Mouse (Mus musculus) liver, embryonic 14.5 days (tissue): ENCODE measurements around the gene Rhox7a. TPM values are rescaled to one million over a fixed set of nuclear protein-coding genes. Genes with fewer than 3 reads are reported as not detected.
"Not testable (repeated sequence)": the region's sequence is repeated elsewhere in the genome, so short reads cannot be mapped to it uniquely, and the experiment has no call there.

Experiments
- ATAC-seq: fragments of 200-750 bp; cut with Nextera tagmentation; 2 replicates; pipeline ENCODE4 v1.8.0; 2017; ENCODE audit warnings: moderate number of reproducible peaks, mild to moderate bottlenecking, moderate library complexity; ENCODE audit not compliant: insufficient read depth
- DNase-seq, 3 experiments: peaks; one replicate each; pipeline ENCODE4 v3.0.0-alpha.2; 2012 to 2013; ENCODE audit warnings: low read depth in 3 of 3, low spot score in 3 of 3
- H3K27ac ChIP-seq: fragments of 300-500 bp; sonication (generic); 2 replicates; pipeline ENCODE4 v1.5.1; 2014; ENCODE audit warnings: moderate library complexity, mild to moderate bottlenecking, control low read depth, inconsistent platforms
- H3K27me3 ChIP-seq: fragments of 300-500 bp; sonication (generic); 2 replicates; pipeline ENCODE4 v1.6.1; 2014; ENCODE audit warnings: mild to moderate bottlenecking, low read length, moderate library complexity; ENCODE audit not compliant: control insufficient read depth, insufficient read depth
- H3K36me3 ChIP-seq: fragments of 300-500 bp; sonication (generic); replicated peaks from 2 replicates; pipeline ENCODE4 v1.6.1; 2014; ENCODE audit warnings: low read depth; ENCODE audit not compliant: control insufficient read depth, insufficient read depth
- H3K4me1 ChIP-seq, 2 experiments: fragments of 200-500 bp in 1 of 2; fragments of 300-500 bp in 1 of 2; sonication (generic) in 1 of 2; replicated peaks; 2 replicates each; pipeline ENCODE4 v1.6.1; 2012 to 2014; ENCODE audit warnings: antibody characterized with exemption in 1 of 2, inconsistent platforms in 1 of 2, low read length in 1 of 2; ENCODE audit not compliant: control insufficient read depth in 2 of 2, insufficient read depth in 2 of 2
- H3K4me2 ChIP-seq: fragments of 300-500 bp; sonication (generic); 2 replicates; pipeline ENCODE4 v1.6.1; 2014; ENCODE audit warnings: low read depth, mild to moderate bottlenecking, control low read depth, moderate library complexity
- H3K4me3 ChIP-seq, 2 experiments: fragments of 200-500 bp in 1 of 2; fragments of 300-500 bp in 1 of 2; sonication (generic) in 1 of 2; 2 replicates each; pipeline ENCODE4 v1.5.1; 2012 to 2014; ENCODE audit warnings: low read depth in 2 of 2, low read length in 2 of 2, mild to moderate bottlenecking in 2 of 2, control low read depth in 1 of 2, inconsistent platforms in 1 of 2, moderate library complexity in 1 of 2; ENCODE audit not compliant: insufficient read depth in 1 of 2
- H3K9ac ChIP-seq: fragments of 300-500 bp; sonication (generic); replicated peaks from 2 replicates; pipeline ENCODE4 v1.6.1; 2014; ENCODE audit warnings: mild to moderate bottlenecking, control low read depth, moderate library complexity
- H3K9me3 ChIP-seq: fragments of 300-500 bp; sonication (generic); 2 replicates; pipeline ENCODE4 v1.6.1; 2016; ENCODE audit warnings: low read length, mixed read lengths; ENCODE audit not compliant: control insufficient read depth
- CTCF ChIP-seq: IDR thresholded peaks from 2 replicates; pipeline ENCODE4 v1.5.1; 2016; ENCODE audit warnings: antibody characterized with exemption, low read depth, control low read depth
- EP300 ChIP-seq: IDR thresholded peaks from 2 replicates; pipeline ENCODE4 v1.6.1; 2016; ENCODE audit warnings: antibody characterized with exemption, low read depth
- WGBS: fragments of 180-500 bp; shearing (Covaris S2); extraction: QIAGEN DNeasy Blood & Tissue Kit; methylation state at CpG from one replicate; pipeline ENCODE4 v1.1.7; 2014; ENCODE audit not compliant: insufficient replicate concordance; 5-methylcytosine and 5-hydroxymethylcytosine counted together
- polyA plus RNA-seq, 2 experiments: library from polyadenylated mRNA; depleted of rRNA in 1 of 2; stranded (reverse) in 1 of 2; unstranded in 1 of 2; fragments of >200 nt; fragmentation: Nextera tagmentation in 1 of 2; extraction: Ambion mirVana in 1 of 2; gene quantifications; 2 replicates each; pipeline versions ENCODE4 v1.2.1 to v1.2.3; 2012 to 2014

The Rhox7a gene
- polyA plus RNA-seq (2012; rRNA removed) (not detected in 2 replicates), polyA plus RNA-seq (2014; fragmentation: Nextera tagmentation; extraction: Ambion mirVana) (not detected in 2 replicates)

GRCm38 (mm10) chrX:37831386-37831785 is at the start of gene Rhox7a:
Gene Rhox7a (plus strand): TSS chrX:37831686.
- not testable (repeated sequence) for ATAC-seq, H3K27me3 ChIP-seq, H3K4me1 ChIP-seq, H3K9ac ChIP-seq, H3K4me3 ChIP-seq, H3K27ac ChIP-seq, H3K4me2 ChIP-seq, DNase-seq, H3K36me3 ChIP-seq, H3K9me3 ChIP-seq
- 58% methylated on average over 8 of the region's 8 CpGs for WGBS

GRCm38 (mm10) chrX:37807286-37808080 is 24.0 kb upstream of the Rhox7a start:
- Histone ChIP-seq H3K4me2 (no peak overlapping the region), H3K27ac (no peak overlapping the region), H3K4me1 (no peaks in the 10 kb centered on the region), H3K27me3 (no peaks in the 10 kb centered on the region), H3K4me3 (no peak overlapping the region), H3K36me3 (no peaks in the 10 kb centered on the region), H3K9me3 (no peaks in the 10 kb centered on the region), H3K9ac (no peak overlapping the region)
- TF ChIP-seq CTCF (0 out of 2 replicates have a peak, but pooled peaks have one; percentile 5), EP300 (no peak)
- ATAC-seq (no peak), DNase-seq (no peak)
- 68% methylated on average over 15 of the region's 15 CpGs for WGBS

GRCm38 (mm10) chrX:37809396-37809795 is 22.1 kb upstream of the Rhox7a start:
- no peaks in the 10 kb centered on the region for H3K27me3 ChIP-seq
- 51% methylated on average over 2 of the region's 2 CpGs for WGBS
- no peak overlapping the region for H3K4me2 ChIP-seq
- H3K27ac ChIP-seq = no peak overlapping the region
- DNase-seq (no peak), ATAC-seq (no peak)
- H3K9me3 ChIP-seq = no peaks in the 10 kb centered on the region
- no peaks in the 10 kb centered on the region for H3K4me1 ChIP-seq
- H3K36me3 ChIP-seq = no peaks in the 10 kb centered on the region
- H3K4me3 ChIP-seq = no peak overlapping the region
- TF ChIP-seq EP300 (no peak), CTCF (no peak)
- H3K9ac ChIP-seq = no peak overlapping the region

GRCm38 (mm10) chrX:37811179-37811578 is 20.3 kb upstream of the Rhox7a start:
- Histone ChIP-seq H3K4me1 (no peaks in the 10 kb centered on the region), H3K27me3 (no peaks in the 10 kb centered on the region), H3K9me3 (no peaks in the 10 kb centered on the region), H3K4me2 (no peak overlapping the region), H3K36me3 (no peaks in the 10 kb centered on the region), H3K9ac (no peak overlapping the region), H3K27ac (no peak overlapping the region), H3K4me3 (no peak overlapping the region)
- no peak for DNase-seq
- TF ChIP-seq CTCF (peak; percentile 55), EP300 (no peak)
- no peak for ATAC-seq
- 23% methylated on average over 5 of the region's 5 CpGs for WGBS

GRCm38 (mm10) chrX:37815665-37816064 is 15.8 kb upstream of the Rhox7a start:
- WGBS = 56% methylated on average over 10 of the region's 10 CpGs
- DNase-seq (no peak), ATAC-seq (no peak)
- Histone ChIP-seq H3K9me3 (no peaks in the 10 kb centered on the region), H3K9ac (no peak overlapping the region), H3K27me3 (no peaks in the 10 kb centered on the region), H3K4me2 (no peak overlapping the region), H3K4me3 (no peak overlapping the region), H3K27ac (no peak overlapping the region), H3K4me1 (no peaks in the 10 kb centered on the region), H3K36me3 (no peaks in the 10 kb centered on the region)
- TF ChIP-seq EP300 = no peak
- TF ChIP-seq CTCF = 0 out of 2 replicates have a peak, but pooled peaks have one; percentile 3

- WGBS = 53% methylated on average over 4 of the region's 12 CpGs
These were observed 4.9 kb upstream of the Rhox7a start, which contains the start of gene Rhox6 for GRCm38 (mm10) chrX:37826610-37827009. Gene Rhox6 (plus strand): TSS chrX:37826910.

More at GRCm38 (mm10) chrX:37826610-37827009, 4.9 kb upstream of the Rhox7a start, which contains the start of gene Rhox6:
- not testable (repeated sequence) for H3K9ac ChIP-seq, H3K4me2 ChIP-seq, H3K4me1 ChIP-seq, H3K27me3 ChIP-seq, H3K27ac ChIP-seq, ATAC-seq, DNase-seq, H3K36me3 ChIP-seq, H3K9me3 ChIP-seq, H3K4me3 ChIP-seq
